Mouse (Mus musculus): Measurements from ENCODE around the gene Ptprq.

DNA sequence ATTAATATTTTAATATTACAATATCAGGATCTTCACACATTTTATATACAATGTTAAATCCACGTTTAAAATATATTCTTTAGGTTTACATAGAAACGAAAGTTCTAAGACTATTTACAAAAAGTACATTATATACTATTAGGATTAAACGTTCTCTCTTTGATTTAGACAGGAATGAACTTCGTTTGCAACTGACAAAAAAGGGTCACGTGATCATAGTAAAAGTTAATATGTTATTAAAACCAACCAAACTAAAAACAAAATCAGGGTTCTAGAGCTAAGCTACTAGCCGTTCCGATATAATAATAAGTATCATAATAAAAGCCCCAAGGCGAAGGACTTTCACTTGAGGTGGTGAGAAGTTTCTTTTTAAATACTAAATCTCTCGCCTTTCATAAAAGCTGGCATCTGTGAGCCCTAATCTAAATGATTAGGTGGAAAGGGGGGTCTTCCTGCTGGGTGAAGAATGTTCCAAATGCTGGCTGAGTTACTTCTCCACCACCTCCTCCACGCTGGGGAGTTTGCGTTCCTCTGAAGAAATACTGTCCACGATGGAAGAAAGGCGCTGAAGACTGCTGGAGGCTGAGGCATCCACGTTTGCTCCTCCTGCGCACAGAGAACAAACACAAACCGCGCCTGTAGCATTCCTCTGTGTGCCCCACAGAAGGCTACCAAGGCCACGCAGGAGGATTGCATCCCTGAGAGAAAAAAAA is 226.8 kb downstream of the Ptprq start:
- TF ChIP-seq CTCF (IDR thresholded peaks at IDR 0.05; ENCODE audit: control insufficient read depth, insufficient read depth, insufficient replicate concordance, low read depth, low read length) (no peak), POLR2A (IDR thresholded peaks at IDR 0.05; ENCODE audit: control insufficient read depth, low read depth, low read length) (no peak)

All from testis, adult 2 months (tissue).